Mouse (Mus musculus): ENCODE measurements at regions not wholly inside any gene's neighbourhood (a gene's known extent, or its start where the extent isn't known, plus 50 kb on each side); places are given as distances from the start of the nearest gene placed in this dataset.

GRCm38 (mm10) chr9:41488046-41488445 lies 326.5 kb upstream of the Ubash3b start:
- DNase-seq (ENCODE audit: low spot score) = no peak

- DNase-seq (ENCODE audit: low spot score) = no peak
Observed at GRCm38 (mm10) chr9:41483218-41483617, 321.7 kb upstream of the Ubash3b start.

- no peak for DNase-seq (ENCODE audit: low spot score)
Observed at GRCm38 (mm10) chr9:41481611-41482266, 320.2 kb upstream of the Ubash3b start.

- DNase-seq (ENCODE audit: low spot score) = no peak
Observed at GRCm38 (mm10) chr9:41479854-41480749, 318.6 kb upstream of the Ubash3b start.

GRCm38 (mm10) chr9:41479085-41479484 lies 317.6 kb upstream of the Ubash3b start:
- no peak for DNase-seq (ENCODE audit: low spot score)

- DNase-seq (ENCODE audit: low spot score) = no peak
Observed at GRCm38 (mm10) chr9:41478106-41478848, 316.8 kb upstream of the Ubash3b start.

- DNase-seq (ENCODE audit: low spot score) = no peak
Observed at GRCm38 (mm10) chr9:41475326-41475725, 313.8 kb upstream of the Ubash3b start.

GRCm38 (mm10) chr9:41474945-41475297 lies 313.4 kb upstream of the Ubash3b start:
- no peak for DNase-seq (ENCODE audit: low spot score)

- peak; percentile 81 for DNase-seq (ENCODE audit: low spot score)
Observed at GRCm38 (mm10) chr9:41474244-41474944, 312.9 kb upstream of the Ubash3b start.

- DNase-seq (ENCODE audit: low spot score) = no peak
Observed at GRCm38 (mm10) chr9:41473506-41473905, 312.0 kb upstream of the Ubash3b start.

GRCm38 (mm10) chr9:41471345-41471744 lies 309.8 kb upstream of the Ubash3b start:
- no peak for DNase-seq (ENCODE audit: low spot score)

- DNase-seq (ENCODE audit: low spot score) = no peak
Observed at GRCm38 (mm10) chr9:41470010-41470409, 308.5 kb upstream of the Ubash3b start.

- no peak for DNase-seq (ENCODE audit: low spot score)
Observed at GRCm38 (mm10) chr9:41469414-41469813, 307.9 kb upstream of the Ubash3b start.

GRCm38 (mm10) chr9:41464057-41464685 lies 302.7 kb upstream of the Ubash3b start:
- no peak for DNase-seq (ENCODE audit: low spot score)

- peak; percentile 84 for DNase-seq (ENCODE audit: low spot score)
Observed at GRCm38 (mm10) chr9:41461742-41462141, 300.2 kb upstream of the Ubash3b start.

- no peak for DNase-seq (ENCODE audit: low spot score)
Observed at GRCm38 (mm10) chr9:41460709-41461108, 299.2 kb upstream of the Ubash3b start.

GRCm38 (mm10) chr9:41457003-41457402 lies 295.5 kb upstream of the Ubash3b start:
- no peak for DNase-seq (ENCODE audit: low spot score)

- DNase-seq (ENCODE audit: low spot score) = no peak
Observed at GRCm38 (mm10) chr9:41451738-41452137, 290.2 kb upstream of the Ubash3b start.

- DNase-seq (ENCODE audit: low spot score) = no peak
Observed at GRCm38 (mm10) chr9:41449233-41449632, 287.7 kb upstream of the Ubash3b start.

GRCm38 (mm10) chr9:41447902-41448301 lies 286.4 kb upstream of the Ubash3b start:
- no peak for DNase-seq (ENCODE audit: low spot score)

GRCm38 (mm10) chr9:41447211-41447875 lies 285.8 kb upstream of the Ubash3b start:
- DNase-seq (ENCODE audit: low spot score) = peak; percentile 34

All from ovary, postnatal 10 days (tissue).